Mouse (Mus musculus) CD4-positive, CD25-positive, alpha-beta regulatory T cell, adult 2 months (primary cell): ENCODE measurements at regions not wholly inside any gene's neighbourhood (a gene's known extent, or its start where the extent isn't known, plus 50 kb on each side); places are given as distances from the start of the nearest gene placed in this dataset.

Experiments used
- DNase-seq: peaks from one replicate; pipeline ENCODE4 v3.0.0-alpha.2; 2012; ENCODE audit warnings: low read depth, low spot score

DNA sequence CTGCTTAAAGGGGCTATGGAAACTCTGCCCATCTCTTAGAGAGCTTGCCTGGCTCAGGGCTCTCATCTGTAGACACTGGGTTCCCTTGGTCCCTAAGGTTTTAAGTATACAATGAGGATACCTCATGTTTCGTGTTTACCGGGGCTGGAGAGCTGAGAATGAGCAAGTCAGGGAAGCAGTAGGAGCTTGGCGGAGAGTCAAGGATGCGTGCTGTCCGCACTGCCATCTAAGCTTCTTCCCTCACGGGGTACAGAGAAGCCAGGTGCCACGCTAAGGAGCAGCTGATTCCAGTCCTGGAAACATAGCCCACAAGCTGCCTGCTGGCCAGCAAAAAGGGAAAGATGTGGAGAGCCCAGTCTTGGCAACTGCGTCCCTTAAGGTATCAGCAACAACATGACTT is 55.0 kb upstream of the Ttc34 start:
- no peak for DNase-seq

DNA sequence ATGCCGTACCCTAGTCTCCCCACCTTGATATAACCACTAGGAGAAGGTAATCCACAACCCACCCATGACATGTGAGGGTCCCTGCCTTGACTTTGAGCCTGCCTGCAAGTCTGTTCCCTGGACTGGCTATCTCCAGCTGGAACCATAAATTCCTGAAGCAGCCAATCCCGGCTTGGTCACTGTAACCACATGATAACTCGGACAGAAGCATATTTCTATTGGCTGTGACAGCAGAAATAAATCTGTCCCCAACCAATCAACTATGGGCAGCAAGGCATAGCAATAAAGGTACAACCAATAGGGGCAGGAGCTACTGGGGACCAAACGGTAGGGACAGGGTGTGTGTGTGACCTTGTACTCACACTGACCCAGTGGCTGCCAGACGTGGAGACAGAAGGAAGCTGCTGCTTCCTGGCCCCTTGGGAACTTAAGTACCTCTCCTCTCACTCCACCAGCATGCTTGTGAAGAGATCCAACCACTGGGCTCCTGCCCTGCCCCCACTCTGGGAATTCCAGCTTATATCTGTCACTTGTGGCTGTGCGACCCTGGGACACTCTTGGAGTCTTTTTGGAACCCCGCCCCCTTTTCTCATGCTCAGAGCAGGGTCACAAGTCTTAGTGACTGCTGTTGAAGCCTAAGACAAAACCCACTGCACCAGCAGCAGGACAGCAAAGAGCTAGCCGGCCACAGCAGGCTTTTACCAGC is 51.8 kb upstream of the Ttc34 start:
- DNase-seq: no peak

DNA sequence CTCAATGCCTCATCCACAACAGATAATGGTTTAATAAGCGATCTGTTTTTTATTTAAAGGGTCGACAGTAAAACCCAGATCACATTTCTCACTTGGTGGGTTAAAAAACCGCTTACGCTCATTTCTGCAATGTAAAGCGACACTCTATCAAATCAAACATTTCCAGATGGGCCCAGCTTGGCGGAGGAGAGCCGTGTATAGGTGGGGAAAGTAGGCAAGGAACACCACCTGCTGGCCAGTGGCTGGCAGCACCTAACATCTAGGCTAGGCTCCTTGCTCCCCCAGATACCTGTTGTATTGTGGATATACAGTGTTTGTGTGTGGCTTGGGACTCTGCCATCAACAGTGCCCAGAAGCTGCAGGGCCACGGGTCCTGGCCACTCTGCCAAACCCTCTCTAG is 50.1 kb upstream of the Ttc34 start:
- no peak for DNase-seq
